Comparison of ENCODE assay signal across 8 mouse cellular contexts in the genomic region with DNA sequence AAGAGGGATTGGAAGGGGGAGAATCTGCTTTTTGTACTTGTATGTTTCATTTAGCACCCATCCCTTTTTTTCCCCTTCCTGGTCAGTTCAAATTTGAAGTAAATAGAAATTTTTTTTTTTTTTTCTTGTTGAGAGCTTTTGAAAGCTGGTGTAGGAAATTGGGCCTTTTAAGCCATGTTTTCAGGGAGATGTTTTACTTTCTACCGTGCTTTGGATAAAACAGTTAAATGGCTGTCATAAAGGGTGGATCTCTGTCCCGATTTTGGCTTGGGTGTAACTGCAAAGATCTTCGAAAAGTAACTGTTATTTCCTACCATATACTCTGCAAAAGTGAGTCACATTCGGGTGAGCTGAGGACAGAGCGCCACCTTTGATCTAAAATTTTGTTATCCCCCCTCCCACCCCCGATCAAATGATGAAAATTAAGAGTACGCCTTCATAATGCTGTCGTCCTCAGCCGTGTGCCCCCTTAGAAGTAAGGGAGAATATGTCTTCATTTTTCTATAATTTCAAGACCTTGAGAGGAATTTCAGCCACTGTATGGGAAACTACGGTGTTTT. TPM values are rescaled to one million over a fixed set of nuclear protein-coding genes. Genes with fewer than 3 reads are reported as not detected.
DNase-seq lines count a peak whose midpoint lies in the region; ATAC-seq and TF ChIP-seq lines count a peak whose summit lies in the region.

No protein-coding gene starts in this region.

- ATAC-seq in kidney, postnatal 0 days (replicated peaks; ENCODE audit: low FRiP score, low read depth), result no peak
- ATAC-seq in embryonic facial prominence, embryonic 13.5 days (ENCODE audit: insufficient number of reproducible peaks, insufficient read depth, low FRiP score, low TSS enrichment, low read depth), result no peak
- ATAC-seq in intestine, embryonic 16.5 days, result no peak
- no peak for ATAC-seq in neural tube, embryonic 12.5 days (ENCODE audit: low FRiP score, low read depth)

- peak overlapping the region; percentile 86 for H3K4me2 ChIP-seq in kidney, postnatal 0 days (ENCODE audit: low read length)
- peak overlapping the region; percentile 86 for H3K4me2 ChIP-seq in embryonic facial prominence, embryonic 13.5 days
- H3K4me2 ChIP-seq in intestine, embryonic 16.5 days (ENCODE audit: low read depth, low read length), result peak overlapping the region; percentile 72
- H3K4me2 ChIP-seq in neural tube, embryonic 12.5 days (replicated peaks), result peak overlapping the region; percentile 96

- no peak for TF ChIP-seq CTCF in kidney, postnatal 0 days (IDR thresholded peaks at IDR 0.05; ENCODE audit: low read depth)

- H3K27ac ChIP-seq in kidney, postnatal 0 days, result no peak overlapping the region
- no peak overlapping the region for H3K27ac ChIP-seq in embryonic facial prominence, embryonic 13.5 days
- H3K27ac ChIP-seq in intestine, embryonic 16.5 days (ENCODE audit: low read length), result no peak overlapping the region
- no peak overlapping the region for H3K27ac ChIP-seq in neural tube, embryonic 12.5 days

- intact Hi-C loops in left cerebral cortex, postnatal 10 days (cut with DNase I), result loop anchor here (5.0 to 10.0 kb wide), 3 partner anchors 165 to 422 kb away; no protein-coding TSS in a partner anchor

- H3K27me3 ChIP-seq in kidney, postnatal 0 days (ENCODE audit: insufficient read depth, low read length), result no peaks in the 10 kb centered on the region
- no peaks in the 10 kb centered on the region for H3K27me3 ChIP-seq in embryonic facial prominence, embryonic 13.5 days
- H3K27me3 ChIP-seq in intestine, embryonic 16.5 days (replicated peaks; ENCODE audit: control insufficient read depth, insufficient read depth, low read length), result no peaks in the 10 kb centered on the region
- no peaks in the 10 kb centered on the region for H3K27me3 ChIP-seq in neural tube, embryonic 12.5 days (replicated peaks)

- peak overlapping the region; percentile 96 for H3K4me3 ChIP-seq in kidney, postnatal 0 days (replicated peaks; ENCODE audit: low read depth, low read length)
- peak overlapping the region; percentile 88 for H3K4me3 ChIP-seq in embryonic facial prominence, embryonic 13.5 days
- peak overlapping the region; percentile 97 for H3K4me3 ChIP-seq in intestine, embryonic 16.5 days (ENCODE audit: low read length)
- peak overlapping the region; percentile 97 for H3K4me3 ChIP-seq in neural tube, embryonic 12.5 days

- DNase-seq in kidney, postnatal 0 days (ENCODE audit: low spot score), result no peak
- DNase-seq in kidney, adult 8-10 months, result no peak
- DNase-seq in left cerebral cortex, adult 8-10 months (ENCODE audit: low spot score in 2 of 2), result no peak
- DNase-seq in left cerebral cortex, postnatal 10 days (ENCODE audit: extremely low spot score in 1 of 2, low spot score in 2 of 2), result no peak
- no peak for DNase-seq in Muller cell, postnatal 12 days (ENCODE audit: inconsistent ontology term)

- no peak overlapping the region for H3K9ac ChIP-seq in kidney, postnatal 0 days (ENCODE audit: low read depth, low read length)
- H3K9ac ChIP-seq in embryonic facial prominence, embryonic 13.5 days, result no peak overlapping the region
- peak overlapping the region; percentile 97; the same call in 1 of the 2 replicates for H3K9ac ChIP-seq in intestine, embryonic 16.5 days (ENCODE audit: low read depth, low read length)
- H3K9ac ChIP-seq in neural tube, embryonic 12.5 days, result peak overlapping the region; percentile 96

- H3K4me1 ChIP-seq in kidney, postnatal 0 days (replicated peaks; ENCODE audit: insufficient read depth, low read length), result peaks cover 4% of the 10 kb centered on the region; the same call in 1 of the 2 replicates
- peaks cover 7% of the 10 kb centered on the region for H3K4me1 ChIP-seq in embryonic facial prominence, embryonic 13.5 days
- H3K4me1 ChIP-seq in intestine, embryonic 16.5 days (ENCODE audit: control insufficient read depth, insufficient read depth, low read length), result peaks cover 8% of the 10 kb centered on the region
- H3K4me1 ChIP-seq in neural tube, embryonic 12.5 days, result 0 out of 2 replicates have a peak, but pooled peaks cover 3% of the 10 kb centered on the region

- no peaks in the 10 kb centered on the region for H3K36me3 ChIP-seq in kidney, postnatal 0 days (ENCODE audit: insufficient read depth, low read length)
- no peaks in the 10 kb centered on the region for H3K36me3 ChIP-seq in embryonic facial prominence, embryonic 13.5 days
- no peaks in the 10 kb centered on the region for H3K36me3 ChIP-seq in intestine, embryonic 16.5 days (ENCODE audit: control insufficient read depth, insufficient read depth, low read length)
- no peaks in the 10 kb centered on the region for H3K36me3 ChIP-seq in neural tube, embryonic 12.5 days

- WGBS in kidney, postnatal 0 days, result 63% methylated on average over 10 of the region's 10 CpGs
- WGBS in embryonic facial prominence, embryonic 13.5 days, result 68% methylated on average over 10 of the region's 10 CpGs
- 60% methylated on average over 10 of the region's 10 CpGs for WGBS in intestine, embryonic 16.5 days
- WGBS in neural tube, embryonic 12.5 days, result 64% methylated on average over 10 of the region's 10 CpGs

- no peaks in the 10 kb centered on the region for H3K9me3 ChIP-seq in kidney, postnatal 0 days (replicated peaks; ENCODE audit: low read length)
- no peaks in the 10 kb centered on the region for H3K9me3 ChIP-seq in embryonic facial prominence, embryonic 13.5 days
- H3K9me3 ChIP-seq in intestine, embryonic 16.5 days (ENCODE audit: control insufficient read depth, low read length), result no peaks in the 10 kb centered on the region
- H3K9me3 ChIP-seq in neural tube, embryonic 12.5 days, result no peaks in the 10 kb centered on the region

RNA-seq across cellular contexts. Expression of a gene that starts 2.7 kb away (rescaled TPM):
- polyA plus RNA-seq in kidney, postnatal 0 days (2015; fragmentation: Nextera tagmentation; extraction: Ambion mirVana), result 167 and 178 TPM in 2 replicates
- 119 and 127 TPM in 2 replicates for polyA plus RNA-seq in embryonic facial prominence, embryonic 13.5 days (2015; fragmentation: Nextera tagmentation; extraction: Ambion mirVana)
- polyA plus RNA-seq in intestine, embryonic 16.5 days (2015; fragmentation: Nextera tagmentation; extraction: Ambion mirVana), result 149 and 151 TPM in 2 replicates
- polyA plus RNA-seq in neural tube, embryonic 12.5 days (2016; fragmentation: Nextera tagmentation; extraction: Ambion mirVana), result 194 and 225 TPM in 2 replicates
- 100 to 1,000 TPM; 728 to 813 (median 766) TPM for total RNA-seq in left cerebral cortex, adult 8-10 months (2022)
- 100 to 1,000 TPM; 655 to 659 TPM for total RNA-seq in left cerebral cortex, postnatal 10 days (2021)

Comparison
In these comparisons a context has a peak if more than half of its experiments do, and no peak if none do; other contexts are left out.
1. H3K9ac ChIP-seq: peak in intestine, embryonic 16.5 days (single experiment) and neural tube, embryonic 12.5 days (single experiment); none in kidney, postnatal 0 days (single experiment) and embryonic facial prominence, embryonic 13.5 days (single experiment).
2. Peak in every context shown above with its lines, with median percentiles within 50 percentile points of each other: H3K4me2 ChIP-seq and H3K4me3 ChIP-seq.